Mouse (Mus musculus) CD4-positive naive resting alpha-beta T cell, adult 57 days (primary cell): ENCODE measurements around the gene 1700067K01Rik. TPM values are rescaled to one million over a fixed set of nuclear protein-coding genes. Genes with fewer than 3 reads are reported as not detected.

ENCODE experiments used
- total RNA-seq: library from RNA; stranded (reverse); gene quantifications from one replicate; pipeline ENCODE4 v1.2.4, GENCODE M21; 2023

The 1700067K01Rik gene
- total RNA-seq = not detected

GRCm38 (mm10) chr8:84001281-84002000, at the start of gene 1700067K01Rik:
TSS of gene 1700067K01Rik (plus strand) at chr8:84001502.

GRCm38 (mm10) chr8:83955106-83955957, 46.0 kb upstream of the 1700067K01Rik start, which contains the start of the genes Gm10644 and Asf1b:
TSS of gene Gm10644 (minus strand) at chr8:83955205.
TSS of gene Asf1b (plus strand) at chr8:83955507.

GRCm38 (mm10) chr8:83972150-83973120, 28.9 kb upstream of the 1700067K01Rik start, which contains the start of gene Prkaca:
TSS of gene Prkaca (plus strand) at chr8:83972993.

GRCm38 (mm10) chr8:83997511-83998141, 3.7 kb upstream of the 1700067K01Rik start, which contains the start of gene Samd1:
TSS of gene Samd1 (plus strand) at chr8:83997672.

GRCm38 (mm10) chr8:84011705-84012498, 10.6 kb downstream of the 1700067K01Rik start, which contains the start of gene 2210011C24Rik:
TSS of gene 2210011C24Rik (minus strand) at chr8:84012171.

GRCm38 (mm10) chr8:84021096-84021495, 19.8 kb downstream of the 1700067K01Rik start, which contains the start of gene Palm3:
TSS of gene Palm3 (plus strand) at chr8:84021471.

GRCm38 (mm10) chr8:84042066-84042947, 41.0 kb downstream of the 1700067K01Rik start, which contains the start of gene Il27ra:
TSS of gene Il27ra (minus strand) at chr8:84042589.

GRCm38 (mm10) chr8:84044900-84045299, 43.6 kb downstream of the 1700067K01Rik start, which contains the start of gene Rln3:
TSS of gene Rln3 (minus strand) at chr8:84045000.

Other genes starting within 250 kb of the 1700067K01Rik start
- 70.9 TPM for gene Adgrl1, start 101.4 kb upstream of the 1700067K01Rik start, total RNA-seq
- gene Gm10644, start 46.3 kb upstream of the 1700067K01Rik start, total RNA-seq = 1.3 TPM
- gene Asf1b, start 46.0 kb upstream of the 1700067K01Rik start, total RNA-seq = 5.4 TPM
- 37.8 TPM for gene Prkaca, start 28.5 kb upstream of the 1700067K01Rik start, total RNA-seq
- gene Samd1, start 3.8 kb upstream of the 1700067K01Rik start, total RNA-seq = 52.6 TPM
- gene 2210011C24Rik, start 10.7 kb downstream of the 1700067K01Rik start, total RNA-seq = not detected
- gene Palm3, start 20.0 kb downstream of the 1700067K01Rik start, total RNA-seq = not detected
- gene Il27ra, start 41.1 kb downstream of the 1700067K01Rik start, total RNA-seq = 280 TPM
- gene Rln3, start 43.5 kb downstream of the 1700067K01Rik start, total RNA-seq = 1.4 TPM
- 5.0 TPM for gene Gm10643, start 63.6 kb downstream of the 1700067K01Rik start, total RNA-seq
- 124 TPM for gene Rfx1, start 65.3 kb downstream of the 1700067K01Rik start, total RNA-seq
- 69.1 TPM for gene Dcaf15, start 103.3 kb downstream of the 1700067K01Rik start, total RNA-seq
- 3.8 TPM for gene Podnl1, start 124.5 kb downstream of the 1700067K01Rik start, total RNA-seq
- gene Cc2d1a, start 146.4 kb downstream of the 1700067K01Rik start, total RNA-seq = 32.5 TPM
- 2.4 TPM for gene 4930432K21Rik, start 146.5 kb downstream of the 1700067K01Rik start, total RNA-seq
- gene Nanos3, start 183.7 kb downstream of the 1700067K01Rik start, total RNA-seq = not detected
- 32.3 TPM for gene Zswim4, start 235.6 kb downstream of the 1700067K01Rik start, total RNA-seq
- 199 TPM for gene D8Ertd738e, start 248.2 kb downstream of the 1700067K01Rik start, total RNA-seq